Mouse (Mus musculus): Measurements from ENCODE around the gene Hpse2. TPM values are rescaled to one million over a fixed set of nuclear protein-coding genes. Genes with fewer than 3 reads are reported as not detected.

Gene Hpse2
- polyA plus RNA-seq, 1 experiment = not detected

DNA sequence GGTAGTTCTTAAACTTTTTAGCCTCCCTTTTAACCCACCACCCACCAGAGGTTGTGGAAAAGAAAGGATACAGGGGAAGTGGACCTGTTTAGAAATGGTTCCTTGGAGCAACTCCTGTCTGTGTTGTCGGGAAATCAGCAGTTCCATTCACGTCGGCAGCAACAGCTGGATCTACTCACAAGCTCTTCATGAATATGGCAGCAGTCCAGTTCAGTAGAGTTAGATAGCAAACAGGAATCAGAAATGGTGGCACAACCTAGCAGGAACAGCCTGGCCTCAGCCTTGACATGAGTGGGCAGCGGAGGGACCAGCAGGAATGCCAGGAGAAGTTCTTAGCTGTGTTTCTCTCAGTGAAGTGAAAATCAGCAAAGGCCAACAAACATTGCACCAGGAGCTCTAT, 278.4 kb downstream of the Hpse2 start:
- H3K4me3 ChIP-seq (ENCODE audit: extremely low read depth, insufficient read depth, insufficient read length) = no peak overlapping the region
- no peak for TF ChIP-seq POLR2A (IDR thresholded peaks at IDR 0.05; ENCODE audit: low read depth, low read length)
- no peak for TF ChIP-seq CTCF (IDR thresholded peaks at IDR 0.05; ENCODE audit: extremely low read depth, insufficient read depth, insufficient read length, insufficient replicate concordance)
- DNase-seq (ENCODE audit: low read depth in 1 of 2, low spot score in 2 of 2) = no peak
- no peak overlapping the region for H3K27ac ChIP-seq (ENCODE audit: insufficient read depth, low read length)
- no peaks in the 10 kb centered on the region for H3K4me1 ChIP-seq (ENCODE audit: control insufficient read depth, insufficient read depth, insufficient read length)
- WGBS = 89% methylated on average over 4 of the region's 4 CpGs
- no peaks in the 10 kb centered on the region for H3K36me3 ChIP-seq (ENCODE audit: control insufficient read depth, insufficient read depth, low read length)
- no peaks in the 10 kb centered on the region for H3K27me3 ChIP-seq (ENCODE audit: control insufficient read depth, insufficient read depth, low read length)

DNA sequence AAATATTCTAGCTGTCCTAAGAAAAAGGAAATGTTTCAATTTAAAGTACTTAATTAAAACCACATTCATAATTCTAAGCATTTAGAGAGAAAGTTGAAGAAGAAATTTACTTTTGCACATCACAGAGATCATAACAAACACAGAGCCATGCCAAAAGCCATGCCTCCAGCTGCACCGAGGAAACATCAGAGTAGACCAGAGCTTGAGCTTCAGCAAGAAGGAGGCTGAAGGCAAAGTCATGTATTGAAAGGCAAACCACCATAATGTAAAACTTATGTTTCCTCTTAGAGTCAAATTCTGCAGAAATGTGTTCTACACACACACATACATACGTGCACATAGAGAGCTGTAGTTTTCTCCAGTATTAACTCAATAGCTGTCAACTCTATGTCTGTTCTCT, 291.2 kb downstream of the Hpse2 start:
- Histone ChIP-seq H3K27me3 (ENCODE audit: control insufficient read depth, insufficient read depth, low read length) (no peaks in the 10 kb centered on the region), H3K4me1 (ENCODE audit: control insufficient read depth, insufficient read depth, insufficient read length) (no peaks in the 10 kb centered on the region), H3K4me3 (ENCODE audit: extremely low read depth, insufficient read depth, insufficient read length) (no peak overlapping the region), H3K27ac (ENCODE audit: insufficient read depth, low read length) (no peak overlapping the region), H3K36me3 (ENCODE audit: control insufficient read depth, insufficient read depth, low read length) (no peaks in the 10 kb centered on the region)
- WGBS = 90% methylated on average over 2 of the region's 2 CpGs
- DNase-seq (ENCODE audit: low read depth in 1 of 2, low spot score in 2 of 2) = no peak
- TF ChIP-seq CTCF (IDR thresholded peaks at IDR 0.05; ENCODE audit: extremely low read depth, insufficient read depth, insufficient read length, insufficient replicate concordance) (no peak), POLR2A (IDR thresholded peaks at IDR 0.05; ENCODE audit: low read depth, low read length) (no peak)

DNA sequence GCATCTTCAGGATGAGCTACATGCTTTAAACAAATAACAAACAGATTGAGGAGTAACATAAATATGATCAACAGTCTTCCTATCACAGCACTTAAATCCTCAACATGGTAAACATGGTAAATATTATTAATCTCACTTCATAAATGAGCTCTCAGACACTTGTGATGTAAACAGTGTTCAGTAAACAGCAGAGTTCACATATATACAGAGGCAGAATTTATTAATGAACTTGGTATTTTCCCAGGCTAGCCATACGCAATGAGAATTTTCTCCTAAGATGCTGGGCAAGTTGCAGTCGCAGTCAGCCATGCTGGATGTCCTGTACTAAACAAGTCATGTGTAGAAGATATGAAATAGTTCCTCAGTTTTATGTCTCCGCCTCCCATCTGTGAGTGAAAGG, 300.9 kb downstream of the Hpse2 start:
- Histone ChIP-seq H3K4me3 (ENCODE audit: extremely low read depth, insufficient read depth, insufficient read length) (no peak overlapping the region), H3K27ac (ENCODE audit: insufficient read depth, low read length) (no peak overlapping the region), H3K4me1 (ENCODE audit: control insufficient read depth, insufficient read depth, insufficient read length) (no peaks in the 10 kb centered on the region), H3K27me3 (ENCODE audit: control insufficient read depth, insufficient read depth, low read length) (no peaks in the 10 kb centered on the region), H3K36me3 (ENCODE audit: control insufficient read depth, insufficient read depth, low read length) (no peaks in the 10 kb centered on the region)
- WGBS = 93% methylated on average over 3 of the region's 3 CpGs
- DNase-seq (ENCODE audit: low read depth in 1 of 2, low spot score in 2 of 2) = no peak
- TF ChIP-seq POLR2A (IDR thresholded peaks at IDR 0.05; ENCODE audit: low read depth, low read length) (no peak), CTCF (IDR thresholded peaks at IDR 0.05; ENCODE audit: extremely low read depth, insufficient read depth, insufficient read length, insufficient replicate concordance) (no peak)

DNA sequence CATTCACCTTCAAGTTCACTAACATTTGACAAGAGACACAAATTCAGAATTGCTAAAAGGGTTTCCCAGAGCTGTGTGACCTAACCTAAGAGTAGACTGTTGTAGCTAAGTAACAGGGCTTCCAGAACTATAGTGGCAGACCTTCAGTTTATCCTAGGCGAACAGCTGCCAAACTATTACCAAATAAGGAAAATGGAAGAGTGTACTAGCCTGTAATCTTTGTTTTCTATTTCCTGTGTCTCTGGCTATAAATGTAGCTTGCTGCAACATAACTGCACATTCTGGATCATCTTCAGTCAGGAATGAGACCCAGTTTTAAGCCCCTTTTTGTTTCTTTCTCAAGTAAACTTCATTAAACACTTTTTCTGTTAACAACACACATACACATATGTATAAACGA, 324.0 kb downstream of the Hpse2 start:
- TF ChIP-seq CTCF (IDR thresholded peaks at IDR 0.05; ENCODE audit: extremely low read depth, insufficient read depth, insufficient read length, insufficient replicate concordance) (no peak), POLR2A (IDR thresholded peaks at IDR 0.05; ENCODE audit: low read depth, low read length) (no peak)
- 75% methylated on average over 2 of the region's 2 CpGs for WGBS
- DNase-seq (ENCODE audit: low read depth in 1 of 2, low spot score in 2 of 2) = no peak
- Histone ChIP-seq H3K4me1 (ENCODE audit: control insufficient read depth, insufficient read depth, insufficient read length) (no peaks in the 10 kb centered on the region), H3K27ac (ENCODE audit: insufficient read depth, low read length) (no peak overlapping the region), H3K36me3 (ENCODE audit: control insufficient read depth, insufficient read depth, low read length) (no peaks in the 10 kb centered on the region), H3K27me3 (ENCODE audit: control insufficient read depth, insufficient read depth, low read length) (no peaks in the 10 kb centered on the region), H3K4me3 (ENCODE audit: extremely low read depth, insufficient read depth, insufficient read length) (no peak overlapping the region)

DNA sequence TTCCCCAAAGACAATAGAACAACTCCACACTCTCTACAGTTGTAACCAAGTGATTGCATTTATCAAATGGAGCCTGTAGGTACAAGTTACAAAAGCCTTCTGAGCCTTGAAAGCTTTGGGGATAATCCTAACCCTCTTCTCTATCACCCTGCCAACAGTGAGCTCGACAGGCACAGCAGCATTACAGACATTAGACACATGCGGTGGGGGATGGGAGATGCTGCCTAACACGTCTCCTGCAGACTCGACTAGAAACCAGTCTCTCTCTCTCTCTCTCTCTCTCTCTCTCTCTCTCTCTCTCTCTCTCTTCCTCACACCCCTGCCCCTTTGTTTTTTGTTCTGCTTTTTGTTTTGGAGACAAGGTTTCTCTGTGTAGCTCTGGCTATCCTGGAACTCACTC, 343.6 kb downstream of the Hpse2 start:
- 47% methylated on average over 4 of the region's 4 CpGs for WGBS
- Histone ChIP-seq H3K4me1 (ENCODE audit: control insufficient read depth, insufficient read depth, insufficient read length) (no peaks in the 10 kb centered on the region), H3K4me3 (ENCODE audit: extremely low read depth, insufficient read depth, insufficient read length) (no peak overlapping the region), H3K27me3 (ENCODE audit: control insufficient read depth, insufficient read depth, low read length) (no peaks in the 10 kb centered on the region), H3K36me3 (ENCODE audit: control insufficient read depth, insufficient read depth, low read length) (no peaks in the 10 kb centered on the region), H3K27ac (ENCODE audit: insufficient read depth, low read length) (no peak overlapping the region)
- TF ChIP-seq POLR2A (IDR thresholded peaks at IDR 0.05; ENCODE audit: low read depth, low read length) = no peak
- no peak for TF ChIP-seq CTCF (IDR thresholded peaks at IDR 0.05; ENCODE audit: extremely low read depth, insufficient read depth, insufficient read length, insufficient replicate concordance)
- no peak for DNase-seq (ENCODE audit: low read depth in 1 of 2, low spot score in 2 of 2)

DNA sequence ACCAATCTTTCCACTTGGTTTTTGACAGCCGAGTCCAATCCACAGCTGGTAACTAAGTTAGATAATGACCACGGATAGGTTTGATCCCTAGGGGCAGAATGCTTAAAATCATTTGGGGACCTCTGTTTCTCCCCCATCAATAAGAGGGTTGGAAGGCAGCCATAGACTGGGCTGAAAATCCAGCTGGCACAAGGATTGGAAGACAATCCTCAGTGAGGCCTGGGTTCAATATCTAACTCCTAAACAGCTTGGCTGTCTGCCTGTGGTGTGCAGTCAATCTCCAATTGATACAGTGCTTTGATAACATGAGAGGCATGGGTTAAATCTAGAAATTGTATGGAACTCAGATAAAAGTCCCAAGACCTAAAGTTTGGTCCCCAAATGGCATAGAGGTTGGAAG, 345.4 kb downstream of the Hpse2 start:
- H3K4me1 ChIP-seq (ENCODE audit: control insufficient read depth, insufficient read depth, insufficient read length) = no peaks in the 10 kb centered on the region
- WGBS = 87% methylated on average over 2 of the region's 2 CpGs
- H3K27me3 ChIP-seq (ENCODE audit: control insufficient read depth, insufficient read depth, low read length) = no peaks in the 10 kb centered on the region
- H3K27ac ChIP-seq (ENCODE audit: insufficient read depth, low read length) = no peak overlapping the region
- TF ChIP-seq POLR2A (IDR thresholded peaks at IDR 0.05; ENCODE audit: low read depth, low read length) (no peak), CTCF (IDR thresholded peaks at IDR 0.05; ENCODE audit: extremely low read depth, insufficient read depth, insufficient read length, insufficient replicate concordance) (no peak)
- no peak overlapping the region for H3K4me3 ChIP-seq (ENCODE audit: extremely low read depth, insufficient read depth, insufficient read length)
- no peaks in the 10 kb centered on the region for H3K36me3 ChIP-seq (ENCODE audit: control insufficient read depth, insufficient read depth, low read length)
- DNase-seq (ENCODE audit: low read depth in 1 of 2, low spot score in 2 of 2) = no peak

DNA sequence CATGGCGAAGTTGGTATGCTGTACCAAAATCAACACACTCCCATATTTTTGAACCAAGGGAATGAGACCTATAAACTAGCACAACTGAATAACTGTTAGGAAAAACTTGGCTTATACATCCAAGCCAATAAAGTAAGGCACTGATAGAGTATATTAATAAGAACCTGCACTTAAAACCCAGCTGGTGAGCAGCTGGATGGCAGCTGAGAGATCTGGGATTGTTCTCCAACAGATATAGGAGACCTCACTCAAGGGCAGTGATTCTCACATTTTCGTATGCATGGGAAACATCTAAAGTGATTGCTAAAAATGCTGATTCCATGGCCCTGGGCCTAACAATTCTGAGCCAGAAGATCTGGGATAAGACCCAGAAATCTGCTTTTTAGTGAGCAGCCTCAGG, 345.9 kb downstream of the Hpse2 start:
- no peaks in the 10 kb centered on the region for H3K36me3 ChIP-seq (ENCODE audit: control insufficient read depth, insufficient read depth, low read length)
- 82% methylated on average over 2 of the region's 2 CpGs for WGBS
- no peak overlapping the region for H3K4me3 ChIP-seq (ENCODE audit: extremely low read depth, insufficient read depth, insufficient read length)

More for the DNA sequence above, 345.9 kb downstream of the Hpse2 start:
- H3K27ac ChIP-seq (ENCODE audit: insufficient read depth, low read length) = no peak overlapping the region
- H3K27me3 ChIP-seq (ENCODE audit: control insufficient read depth, insufficient read depth, low read length) = no peaks in the 10 kb centered on the region
- H3K4me1 ChIP-seq (ENCODE audit: control insufficient read depth, insufficient read depth, insufficient read length) = no peaks in the 10 kb centered on the region
- no peak for DNase-seq (ENCODE audit: low read depth in 1 of 2, low spot score in 2 of 2)
- no peak for TF ChIP-seq CTCF (IDR thresholded peaks at IDR 0.05; ENCODE audit: extremely low read depth, insufficient read depth, insufficient read length, insufficient replicate concordance)
- no peak for TF ChIP-seq POLR2A (IDR thresholded peaks at IDR 0.05; ENCODE audit: low read depth, low read length)
